Mouse (Mus musculus) ovary, postnatal 14 days (tissue): ENCODE measurements around the gene Vmn2r29.
A peak's percentile ranks its signal among the peaks of the same experiment; 100 is the strongest.
"Not testable (repeated sequence)": the region's sequence is repeated elsewhere in the genome, so short reads cannot be mapped to it uniquely, and the experiment has no call there.

Experiments
- DNase-seq: peaks from one replicate; pipeline ENCODE4 v3.0.0; 2022; ENCODE audit warnings: low spot score

Vmn2r29 gene

GRCm38 (mm10) chr7:7247228-7247627 lies at the start of gene Vmn2r29:
TSS of gene Vmn2r29 (minus strand) at chr7:7247328.
- not testable (repeated sequence) for DNase-seq

- no peak for DNase-seq
Measured at GRCm38 (mm10) chr7:7295595-7295994, 48.5 kb upstream of the Vmn2r29 start.

- DNase-seq: no peak
Measured at GRCm38 (mm10) chr7:7281383-7281782, 34.3 kb upstream of the Vmn2r29 start.

GRCm38 (mm10) chr7:7277966-7278567 lies 30.9 kb upstream of the Vmn2r29 start, which contains the start of gene Gm45844:
TSS of gene Gm45844 (minus strand) at chr7:7278289.
- DNase-seq: peak; percentile 82

- DNase-seq: not testable (repeated sequence)
Measured at GRCm38 (mm10) chr7:7277556-7277955, 30.4 kb upstream of the Vmn2r29 start.

GRCm38 (mm10) chr7:7209313-7210151 lies 37.6 kb downstream of the Vmn2r29 start, which contains the start of gene Zfp772:
TSS of gene Zfp772 (minus strand) at chr7:7209998.
- DNase-seq: peak; percentile 8

GRCm38 (mm10) chr7:7188191-7188942 lies 58.8 kb downstream of the Vmn2r29 start:
- DNase-seq: peak; percentile 26

- no peak for DNase-seq
Measured at GRCm38 (mm10) chr7:7187417-7188190, 59.5 kb downstream of the Vmn2r29 start.

GRCm38 (mm10) chr7:7185897-7186296 lies 61.2 kb downstream of the Vmn2r29 start:
- DNase-seq: no peak
